Mouse (Mus musculus): ENCODE measurements around the gene Dlec1.

Gene Dlec1

DNA sequence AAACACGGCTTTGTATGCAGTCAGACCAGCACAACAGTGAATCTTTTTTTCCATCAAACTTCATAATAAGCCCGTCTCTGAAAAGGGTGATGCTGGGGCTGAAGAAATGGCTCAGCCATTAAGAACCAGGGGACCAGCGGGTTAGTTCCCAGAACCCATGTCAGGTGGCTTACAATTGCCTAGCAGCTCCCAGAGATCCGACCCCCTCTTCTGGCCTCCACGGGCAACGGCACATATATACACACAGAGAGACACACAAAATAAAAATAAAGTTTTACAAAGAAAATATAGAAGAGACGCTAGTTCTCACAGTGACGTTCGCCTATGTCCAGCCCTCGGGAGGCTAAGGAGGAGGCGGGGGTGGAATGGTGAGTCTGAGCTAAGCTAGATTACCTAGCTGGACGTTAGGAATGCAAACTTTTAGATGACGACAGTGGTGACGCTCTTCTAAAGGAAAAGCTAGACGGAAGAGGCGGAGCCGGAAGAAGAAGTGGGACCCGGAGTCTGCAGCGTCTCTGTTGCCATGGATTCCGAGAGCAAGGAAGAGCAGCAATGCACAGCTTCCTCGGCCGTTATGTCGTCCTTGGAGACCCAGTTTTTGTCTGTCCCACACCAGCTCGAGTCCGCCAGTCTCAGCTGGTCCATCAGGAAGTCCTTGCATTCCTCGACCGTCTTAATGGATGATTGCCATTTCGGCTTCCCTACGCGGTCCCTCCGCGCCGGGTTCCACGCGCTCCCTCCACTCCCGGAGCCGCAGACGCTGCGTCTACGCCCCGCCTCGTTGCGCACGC is at the start of gene Dlec1:
Gene Dlec1 (plus strand): TSS at position 487 of the 791 bp plus-strand sequence.
- peak; percentile 86 for DNase-seq (ENCODE audit: low spot score)

DNA sequence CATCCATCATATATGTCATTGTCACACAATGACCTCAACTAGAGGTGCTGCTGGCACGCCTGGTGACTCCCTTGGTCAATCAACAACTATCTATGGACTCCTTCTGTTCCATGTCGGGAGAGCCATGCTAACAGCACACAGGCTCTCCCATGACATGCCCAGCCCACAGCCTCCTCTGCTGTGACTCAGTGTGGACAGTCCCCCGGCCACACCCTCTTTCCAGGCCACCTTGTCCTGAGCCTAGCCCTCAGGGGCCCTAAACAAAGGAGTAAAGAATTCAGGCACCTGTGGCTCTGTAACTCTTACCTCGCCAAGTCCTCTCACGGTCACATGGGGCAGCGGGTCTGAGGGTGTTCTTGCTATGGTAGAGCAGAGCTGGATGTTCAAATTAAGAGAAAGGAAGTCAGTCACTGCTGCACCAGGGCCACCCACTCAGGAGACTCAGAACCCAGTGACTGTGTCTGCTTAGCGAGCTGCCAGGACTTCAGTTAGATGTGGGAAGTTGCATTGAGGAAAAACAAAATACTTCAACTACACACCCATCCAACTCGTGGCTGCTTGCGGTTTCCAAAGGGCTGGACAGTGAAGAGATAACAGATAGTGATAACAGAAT is 48.2 kb upstream of the Dlec1 start:
- no peak for DNase-seq (ENCODE audit: low spot score)

DNA sequence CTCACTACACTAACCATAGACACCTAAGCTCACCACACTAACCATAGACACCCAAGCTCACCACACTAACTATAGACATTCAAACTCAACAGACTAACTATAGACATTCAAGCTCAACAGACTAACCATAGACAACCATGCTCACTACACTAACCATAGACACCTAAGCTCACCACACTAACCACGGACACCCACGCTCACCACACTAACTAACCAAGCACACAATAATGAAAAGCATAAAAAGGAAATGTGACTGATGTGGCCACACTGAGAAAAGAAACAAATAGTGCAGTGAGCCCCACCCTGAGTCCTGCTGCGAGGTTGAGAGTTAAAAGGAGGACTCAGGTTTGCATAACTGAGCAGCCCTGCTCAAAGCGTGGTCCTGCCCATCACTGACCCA is 46.9 kb upstream of the Dlec1 start:
- no peak for DNase-seq (ENCODE audit: low spot score)

- DNase-seq (ENCODE audit: low spot score), result no peak
Observed at GRCm38 (mm10) chr9:119058245-119058644, 44.0 kb upstream of the Dlec1 start.

- no peak for DNase-seq (ENCODE audit: low spot score)
Observed at GRCm38 (mm10) chr9:119060701-119061100, 41.6 kb upstream of the Dlec1 start.

- DNase-seq (ENCODE audit: low spot score), result no peak
Observed at GRCm38 (mm10) chr9:119063036-119063644, 39.1 kb upstream of the Dlec1 start.

GRCm38 (mm10) chr9:119064296-119064695 is 38.0 kb upstream of the Dlec1 start:
- no peak for DNase-seq (ENCODE audit: low spot score)

DNA sequence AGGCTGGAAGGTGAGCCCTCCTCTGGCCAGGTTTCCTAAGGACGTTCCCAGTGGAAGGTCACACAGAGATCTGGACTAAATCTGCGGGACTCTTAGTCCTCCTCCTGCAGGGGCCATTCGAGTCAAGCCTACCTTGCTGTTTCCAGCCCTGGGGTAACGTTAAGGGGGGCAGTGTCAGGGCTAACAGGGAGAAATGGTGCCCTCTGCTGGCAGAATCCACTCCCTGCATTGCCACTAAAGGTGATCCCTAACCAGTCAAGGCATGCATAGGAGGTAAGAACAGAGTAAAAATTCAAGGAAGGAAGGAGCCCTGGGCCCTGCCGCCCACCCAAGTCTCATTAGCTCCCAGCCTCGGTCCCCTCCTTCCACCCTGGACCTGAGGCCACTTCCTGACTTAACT is 34.7 kb upstream of the Dlec1 start:
- DNase-seq (ENCODE audit: low spot score), result peak; percentile 52

GRCm38 (mm10) chr9:119068266-119068665 is 34.0 kb upstream of the Dlec1 start:
- DNase-seq (ENCODE audit: low spot score), result no peak

- DNase-seq (ENCODE audit: low spot score), result no peak
Observed at GRCm38 (mm10) chr9:119070173-119070825, 32.0 kb upstream of the Dlec1 start.

- no peak for DNase-seq (ENCODE audit: low spot score)
Observed at GRCm38 (mm10) chr9:119071786-119072185, 30.5 kb upstream of the Dlec1 start.

DNA sequence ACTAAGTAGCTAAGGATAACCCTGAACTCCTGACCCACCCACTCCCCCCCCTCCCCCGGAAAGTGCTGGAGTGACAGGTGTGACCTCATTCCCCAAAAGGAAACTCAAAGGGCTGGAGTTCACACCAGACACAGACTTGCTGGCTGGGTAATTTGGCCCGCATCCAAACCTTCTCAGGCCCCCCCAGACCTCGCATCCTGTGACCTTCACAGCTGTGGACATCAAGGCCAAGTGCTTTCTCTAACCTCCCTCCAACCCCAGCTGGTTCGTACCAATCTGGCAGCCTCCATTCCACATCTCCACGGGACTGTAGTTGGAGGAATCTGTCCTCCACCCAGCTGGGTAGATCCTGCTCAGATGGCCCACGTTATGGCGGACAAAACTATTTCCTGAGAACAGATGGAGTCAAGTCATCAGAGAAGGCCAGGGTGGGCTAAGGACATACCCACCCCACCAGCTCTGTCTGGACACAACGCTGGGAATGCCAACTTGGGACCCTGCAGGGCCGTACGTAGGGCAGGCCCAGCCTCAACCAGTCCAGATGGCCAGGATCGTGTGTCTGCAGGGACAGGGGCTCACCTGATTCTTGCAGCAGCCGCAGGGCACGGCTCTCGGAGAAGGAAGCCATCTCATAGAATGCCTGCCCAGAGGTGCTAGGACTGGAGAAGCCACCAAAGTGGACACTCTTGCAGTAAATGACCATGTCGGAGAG is 28.9 kb upstream of the Dlec1 start:
- no peak for DNase-seq (ENCODE audit: low spot score)

GRCm38 (mm10) chr9:119075685-119076084 is 26.6 kb upstream of the Dlec1 start:
- no peak for DNase-seq (ENCODE audit: low spot score)

DNA sequence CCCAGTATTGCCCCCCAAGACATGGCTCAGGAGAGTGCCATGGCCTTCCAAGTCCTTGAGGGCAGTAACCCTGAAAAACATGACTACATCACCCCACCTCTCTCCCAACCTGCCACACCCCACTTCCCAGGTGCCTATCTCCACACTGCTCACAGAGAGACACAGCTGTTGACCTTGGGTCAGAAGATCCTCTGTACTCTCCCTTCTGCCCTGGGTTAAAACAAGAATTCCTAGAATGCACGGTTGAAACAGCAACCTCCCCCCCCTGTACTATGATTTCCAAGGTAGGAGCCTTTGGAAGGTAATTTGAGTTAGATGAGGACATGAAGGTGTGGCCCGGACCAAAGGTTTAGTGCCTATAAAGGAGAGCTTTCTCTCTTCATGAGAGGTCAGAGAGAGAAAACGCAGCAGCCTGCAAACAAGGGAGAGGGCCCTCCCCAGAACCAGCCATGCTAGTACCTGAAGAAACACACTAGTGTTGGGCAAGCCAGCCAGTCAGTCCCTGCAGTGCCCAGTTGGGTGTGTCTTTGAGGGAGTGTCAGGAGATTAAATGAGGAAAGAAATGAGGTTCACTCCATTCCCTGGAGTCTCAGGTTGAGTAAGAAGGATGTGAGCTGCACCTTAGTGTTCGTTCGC is 22.1 kb upstream of the Dlec1 start:
- peak; percentile 67 for DNase-seq (ENCODE audit: low spot score)

- DNase-seq (ENCODE audit: low spot score), result no peak
Observed at GRCm38 (mm10) chr9:119082039-119082438, 20.2 kb upstream of the Dlec1 start.

DNA sequence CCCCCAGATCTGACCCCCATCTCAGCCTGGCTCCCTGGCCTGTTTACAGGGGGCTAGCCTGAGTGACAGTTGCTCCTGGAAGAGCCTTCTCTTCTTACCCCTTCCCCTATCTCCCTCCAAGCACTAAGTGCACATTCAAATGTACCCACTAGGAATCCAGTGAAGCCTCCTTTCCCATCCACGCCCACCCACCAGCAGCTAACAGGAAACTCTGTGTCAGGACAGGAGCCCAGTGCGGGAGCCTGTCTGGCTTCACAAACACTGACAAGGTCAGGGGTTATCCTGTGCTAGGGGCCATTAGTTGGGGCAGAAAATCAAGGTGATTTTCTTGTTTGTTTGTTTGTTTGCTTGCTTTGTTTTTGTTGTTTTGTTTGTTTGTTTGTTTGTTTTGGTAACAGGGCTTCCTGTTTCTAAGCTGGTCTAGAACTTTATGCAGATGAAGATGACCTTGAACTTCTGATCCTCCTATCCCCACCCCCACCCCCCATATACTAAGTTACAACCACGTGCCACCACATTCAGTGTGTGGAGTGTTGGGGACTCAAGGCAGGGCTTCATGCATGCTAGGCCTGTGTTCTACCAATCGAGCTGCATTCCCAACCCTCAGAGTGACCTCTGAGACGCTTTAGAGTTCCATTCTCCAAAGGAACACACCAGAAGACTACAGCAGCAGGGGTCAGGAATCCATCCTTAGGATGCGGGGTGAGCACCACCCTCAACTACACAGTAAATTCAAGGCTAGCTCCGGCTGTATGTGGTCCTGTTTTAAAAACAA is 19.4 kb upstream of the Dlec1 start:
- DNase-seq (ENCODE audit: low spot score), result no peak

DNA sequence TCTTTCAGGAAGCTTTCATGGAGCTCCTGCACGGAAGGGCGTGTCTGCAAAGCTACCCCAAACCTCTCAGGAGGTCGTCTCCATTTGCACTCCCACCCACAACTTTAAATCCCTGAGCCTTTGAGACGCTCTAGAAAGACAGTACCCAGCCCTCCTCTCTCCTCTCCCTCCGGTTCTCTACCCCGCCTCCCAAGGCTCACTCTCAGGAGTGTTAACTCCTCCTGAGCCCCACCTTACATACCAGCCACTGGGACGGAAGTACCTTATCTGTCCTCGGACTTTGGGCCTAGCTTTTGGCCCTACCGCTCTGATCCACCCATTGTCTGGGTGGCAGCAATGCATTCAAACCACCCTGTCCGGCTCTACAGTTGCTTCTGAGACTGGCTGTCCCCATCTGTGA is 18.3 kb upstream of the Dlec1 start:
- peak; percentile 59 for DNase-seq (ENCODE audit: low spot score)

GRCm38 (mm10) chr9:119086451-119086850 is 15.8 kb upstream of the Dlec1 start:
- DNase-seq (ENCODE audit: low spot score), result no peak

GRCm38 (mm10) chr9:119087309-119087708 is 15.0 kb upstream of the Dlec1 start:
- DNase-seq (ENCODE audit: low spot score), result no peak

DNA sequence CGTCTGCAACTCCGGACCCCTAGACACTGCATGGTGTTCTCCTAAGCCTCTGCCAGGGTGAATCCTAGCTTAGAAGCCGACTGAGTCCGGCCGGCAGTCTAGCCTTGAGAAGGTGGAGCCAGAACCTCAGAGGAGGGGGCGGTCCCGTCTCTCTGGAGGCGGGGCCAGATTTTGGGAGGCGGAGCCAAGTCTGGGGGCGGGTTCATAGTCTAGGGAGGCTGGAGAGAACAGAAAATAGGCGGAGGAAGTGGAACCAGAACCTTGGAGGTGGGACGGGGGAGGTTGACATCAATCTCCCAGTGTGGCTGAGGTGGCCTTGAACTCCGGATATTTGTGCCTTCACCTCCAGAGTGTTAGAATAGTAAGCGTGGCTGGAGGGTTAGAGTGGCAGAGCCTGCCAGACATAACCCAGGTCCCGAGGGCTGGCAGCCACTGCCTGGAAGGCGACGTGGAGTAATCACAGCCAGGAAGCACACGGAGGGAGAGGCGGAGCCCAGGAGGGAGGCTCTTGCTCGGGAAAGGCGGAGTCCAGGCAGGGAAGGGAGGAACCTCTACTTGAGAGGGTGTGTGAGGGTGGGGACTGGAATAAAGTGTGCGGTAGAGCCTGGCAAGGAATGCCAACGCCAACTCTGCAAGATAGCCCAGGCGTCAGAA is 14.0 kb upstream of the Dlec1 start:
- DNase-seq (ENCODE audit: low spot score), result peak; percentile 98
